Mouse (Mus musculus): ENCODE data around the gene Lca5.

The Lca5 gene

GRCm38 (mm10) chr9:83395456-83395855 lies 45.5 kb downstream of the Lca5 start:
- in situ Hi-C loops (cut with MboI; ENCODE audit: unreplicated experiment in 2 of 2): loop anchor here in 1 of 2 experiments (25.0 kb wide), 1 partner anchor 1533 kb away; the partner anchor contains the start of gene Mei4

GRCm38 (mm10) chr9:83391996-83392395 lies 48.9 kb downstream of the Lca5 start:
- in situ Hi-C loops (cut with MboI; ENCODE audit: unreplicated experiment in 2 of 2): loop anchor here in 1 of 2 experiments (5.0 to 25.0 kb wide), 2 partner anchors 45 to 1530 kb away; partner anchors contain the start of gene Mei4

- in situ Hi-C loops (cut with MboI; ENCODE audit: unreplicated experiment in 2 of 2): loop anchor here (5.0 to 25.0 kb wide), 4 partner anchors 183 to 1527 kb away; partner anchors contain the start of gene Mei4 (in 2 of the 2)
Measured at GRCm38 (mm10) chr9:83389570-83389969, 51.4 kb downstream of the Lca5 start.

GRCm38 (mm10) chr9:83386264-83386855 lies 54.6 kb downstream of the Lca5 start:
- in situ Hi-C loops (cut with MboI; ENCODE audit: unreplicated experiment in 2 of 2): loop anchor here (5.0 to 25.0 kb wide), 4 partner anchors 186 to 1524 kb away; partner anchors contain the start of gene Mei4 (in 2 of the 2)

DNA sequence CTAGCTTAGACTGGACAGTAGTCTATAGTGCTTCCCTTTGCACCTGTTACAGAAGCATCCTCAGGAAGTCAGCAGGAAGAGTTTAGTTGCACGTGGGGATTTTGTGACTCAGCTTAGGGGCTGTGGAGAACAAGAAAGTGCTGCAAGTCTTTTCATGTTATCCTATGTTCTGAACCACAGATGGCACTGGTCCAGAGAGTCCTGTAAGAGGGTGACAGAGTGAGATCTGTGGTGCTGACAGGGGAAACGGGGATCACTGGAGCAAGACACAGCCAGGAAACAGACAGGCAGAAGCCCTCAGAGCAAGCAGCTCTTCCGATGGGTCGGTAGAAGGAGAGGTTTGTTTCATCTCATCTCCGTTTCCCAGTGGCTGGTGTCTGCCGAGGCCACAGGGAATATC lies 55.6 kb downstream of the Lca5 start:
- in situ Hi-C loops (cut with MboI; ENCODE audit: unreplicated experiment in 2 of 2): loop anchor here (5.0 to 25.0 kb wide), 4 partner anchors 187 to 1523 kb away; partner anchors contain the start of gene Mei4 (in 2 of the 2)

GRCm38 (mm10) chr9:83383235-83383634 lies 57.7 kb downstream of the Lca5 start:
- in situ Hi-C loops (cut with MboI; ENCODE audit: unreplicated experiment in 2 of 2): loop anchor here (5.0 to 25.0 kb wide), 7 partner anchors 192 to 1521 kb away; partner anchors contain the start of gene Mei4 (in 2 of the 2)

- in situ Hi-C loops (cut with MboI; ENCODE audit: unreplicated experiment in 2 of 2): loop anchor here (5.0 to 25.0 kb wide), 7 partner anchors 192 to 1520 kb away; partner anchors contain the start of gene Mei4 (in 2 of the 2)
Measured at GRCm38 (mm10) chr9:83382775-83383174, 58.2 kb downstream of the Lca5 start.

DNA sequence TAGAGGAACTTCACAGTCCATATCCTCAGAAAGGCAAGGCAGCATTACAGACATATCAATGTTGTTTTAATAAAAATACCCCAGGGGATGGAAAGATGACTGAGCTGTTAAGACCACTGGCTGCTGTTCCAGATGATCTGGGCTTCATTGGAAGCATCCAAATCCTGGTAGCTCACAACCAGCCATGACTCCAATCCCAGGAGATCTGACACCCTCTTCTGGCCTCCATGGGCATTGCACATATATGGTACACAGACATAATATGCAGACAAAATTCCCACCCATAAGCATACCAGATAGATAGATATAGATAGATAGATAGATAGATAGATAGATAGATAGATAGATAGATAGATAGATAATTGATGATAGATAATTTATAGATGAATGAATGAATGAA lies 59.6 kb downstream of the Lca5 start:
- in situ Hi-C loops (cut with MboI; ENCODE audit: unreplicated experiment in 2 of 2): loop anchor here (5.0 to 25.0 kb wide), 7 partner anchors 193 to 1519 kb away; partner anchors contain the start of gene Mei4 (in 2 of the 2)

DNA sequence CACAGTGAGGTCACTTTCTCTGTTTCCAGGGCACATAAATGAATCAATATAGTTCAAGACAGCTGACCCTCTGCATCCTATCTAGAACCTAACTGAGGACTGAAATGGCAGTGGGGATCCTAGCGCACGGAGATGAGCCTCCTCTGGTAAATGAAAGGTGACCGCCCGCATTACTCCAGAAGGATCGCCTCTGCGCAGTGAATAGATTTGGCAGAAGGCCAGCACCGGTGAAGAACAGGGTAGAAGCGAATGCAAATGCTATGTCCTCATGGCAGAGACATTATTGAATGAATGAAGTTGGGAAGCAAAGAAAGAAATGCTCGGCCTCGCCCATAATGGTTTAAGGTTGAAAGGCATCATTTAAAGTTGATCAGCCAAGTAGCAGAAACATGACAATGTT lies 61.3 kb downstream of the Lca5 start:
- in situ Hi-C loops (cut with MboI; ENCODE audit: unreplicated experiment in 2 of 2): loop anchor here (5.0 to 25.0 kb wide), 10 partner anchors 195 to 1517 kb away; partner anchors contain the start of gene Mei4 (in 2 of the 2)

DNA sequence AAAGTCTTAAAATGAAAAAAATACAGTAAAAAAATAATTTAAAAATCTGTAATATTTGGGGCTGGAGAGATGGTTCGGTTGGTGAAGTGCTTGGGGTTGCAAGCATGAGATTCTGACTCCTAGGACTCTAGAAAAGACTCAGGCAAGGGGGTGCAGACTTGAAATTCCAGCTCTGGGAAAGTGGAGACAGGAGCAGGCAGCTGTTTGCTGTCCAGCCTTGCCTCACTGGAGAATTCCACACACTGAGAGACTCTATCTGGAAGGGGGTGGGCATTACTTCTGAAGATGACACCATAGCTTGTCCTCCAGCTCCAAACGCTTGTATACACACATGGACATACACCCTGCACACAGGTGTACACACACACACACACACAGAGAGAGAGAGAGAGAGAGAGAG lies 63.8 kb downstream of the Lca5 start:
- in situ Hi-C loops (cut with MboI; ENCODE audit: unreplicated experiment in 2 of 2): loop anchor here (5.0 to 25.0 kb wide), 5 partner anchors 230 to 1515 kb away; partner anchors contain the start of gene Mei4 (in 1 of the 2)

GRCm38 (mm10) chr9:83375522-83376176 lies 65.3 kb downstream of the Lca5 start:
- in situ Hi-C loops (cut with MboI; ENCODE audit: unreplicated experiment in 2 of 2): loop anchor here (5.0 to 25.0 kb wide), 5 partner anchors 232 to 1513 kb away; partner anchors contain the start of gene Mei4 (in 1 of the 2)

DNA sequence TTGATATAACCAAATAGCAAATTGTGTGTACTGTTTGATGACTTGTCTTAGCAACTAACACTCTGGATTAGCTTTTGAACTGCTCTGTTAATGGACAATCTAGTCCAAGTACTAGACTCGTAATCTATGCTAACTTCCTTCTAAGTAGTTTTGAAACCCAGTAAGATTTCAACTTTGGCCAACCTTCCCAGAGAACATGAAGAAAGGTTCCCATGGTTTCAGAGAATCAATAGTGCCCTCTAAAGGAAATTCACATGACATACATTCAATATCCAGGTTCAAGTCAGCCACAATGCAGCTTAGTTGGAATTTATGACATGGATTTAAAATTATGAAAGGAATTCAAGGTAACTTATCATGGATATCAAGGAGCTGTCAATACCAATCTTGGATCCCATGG lies 70.0 kb downstream of the Lca5 start:
- in situ Hi-C loops (cut with MboI; ENCODE audit: unreplicated experiment in 2 of 2): loop anchor here (5.0 to 25.0 kb wide), 8 partner anchors 259 to 1134 kb away; no protein-coding TSS in a partner anchor

- in situ Hi-C loops (cut with MboI; ENCODE audit: unreplicated experiment in 2 of 2): loop anchor here (5.0 to 25.0 kb wide), 6 partner anchors 93 to 1131 kb away; no protein-coding TSS in a partner anchor
Measured at GRCm38 (mm10) chr9:83368234-83368633, 72.7 kb downstream of the Lca5 start.

GRCm38 (mm10) chr9:83355802-83356201 lies 85.1 kb downstream of the Lca5 start:
- in situ Hi-C loops (cut with MboI; ENCODE audit: unreplicated experiment in 2 of 2): loop anchor here (10.0 to 25.0 kb wide), 4 partner anchors 244 to 1119 kb away; no protein-coding TSS in a partner anchor

DNA sequence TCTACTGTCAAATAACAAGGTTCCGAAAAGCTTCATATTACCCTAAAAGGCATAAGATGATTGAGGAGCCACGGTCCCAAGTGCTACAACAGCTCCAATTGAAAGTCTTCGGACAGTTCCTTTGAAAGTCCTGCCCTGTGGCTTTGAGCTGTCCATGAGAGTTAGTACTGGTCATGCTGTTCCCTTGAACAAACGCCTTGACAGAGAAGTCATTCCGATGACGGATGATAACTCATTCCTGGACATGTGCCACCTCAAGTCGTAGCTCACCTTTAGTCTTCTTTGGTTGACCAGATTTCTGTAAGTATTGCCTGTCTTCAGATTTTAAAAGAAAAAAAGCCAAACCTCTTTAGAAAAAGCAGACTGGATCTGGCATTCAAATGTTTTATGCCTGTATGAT lies 87.6 kb downstream of the Lca5 start:
- in situ Hi-C loops (cut with MboI; ENCODE audit: unreplicated experiment in 2 of 2): loop anchor here (10.0 to 25.0 kb wide), 4 partner anchors 241 to 1116 kb away; no protein-coding TSS in a partner anchor

DNA sequence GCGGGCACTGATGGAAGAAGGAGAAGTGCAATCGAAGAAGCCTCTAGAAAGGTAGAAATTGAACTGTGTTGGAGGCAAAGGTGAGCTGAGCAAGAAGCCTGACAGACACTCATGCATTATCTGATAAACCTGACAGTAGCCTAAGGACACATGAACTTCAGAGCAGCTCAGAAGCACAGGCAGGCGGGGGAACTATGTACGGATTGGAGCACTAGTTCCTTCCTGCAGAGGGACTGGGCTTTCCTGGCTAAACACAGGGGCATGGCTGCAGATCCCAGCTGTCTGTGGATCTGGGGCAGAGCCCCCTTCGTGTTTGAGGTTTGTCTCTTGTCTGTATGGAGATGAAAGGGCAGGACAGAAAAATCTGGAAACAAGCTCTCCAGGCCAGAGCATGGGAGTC lies 89.8 kb downstream of the Lca5 start:
- in situ Hi-C loops (cut with MboI; ENCODE audit: unreplicated experiment in 2 of 2): loop anchor here (10.0 to 25.0 kb wide), 4 partner anchors 239 to 1114 kb away; no protein-coding TSS in a partner anchor

- in situ Hi-C loops (cut with MboI; ENCODE audit: unreplicated experiment in 2 of 2): loop anchor here (10.0 to 25.0 kb wide), 4 partner anchors 238 to 1113 kb away; no protein-coding TSS in a partner anchor
Measured at GRCm38 (mm10) chr9:83350613-83351012, 90.3 kb downstream of the Lca5 start.

- in situ Hi-C loops (cut with MboI; ENCODE audit: unreplicated experiment in 2 of 2): loop anchor here (10.0 to 25.0 kb wide), 4 partner anchors 238 to 1113 kb away; no protein-coding TSS in a partner anchor
Measured at GRCm38 (mm10) chr9:83349905-83350304, 91.0 kb downstream of the Lca5 start.

DNA sequence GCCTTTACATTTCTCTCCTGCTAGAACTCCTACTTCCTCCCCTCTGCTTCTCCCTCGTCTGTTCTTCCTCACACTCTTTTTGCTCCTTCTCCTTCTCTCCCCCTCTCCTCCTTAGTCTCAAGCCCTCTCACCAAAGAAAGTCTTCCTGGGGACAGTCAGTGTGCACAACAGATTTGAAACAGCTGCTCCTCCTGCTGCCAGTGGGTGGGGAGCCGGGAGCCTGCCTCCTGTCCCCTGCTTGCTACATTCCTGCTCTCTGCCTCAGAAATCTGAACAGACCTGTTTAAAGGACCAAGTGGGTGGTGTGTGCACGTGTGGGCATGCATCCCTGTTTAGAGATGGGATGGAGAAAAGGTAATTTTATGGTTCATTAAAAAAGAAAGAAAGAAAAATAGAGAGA lies 91.4 kb downstream of the Lca5 start:
- in situ Hi-C loops (cut with MboI; ENCODE audit: unreplicated experiment in 2 of 2): no loop called here

DNA sequence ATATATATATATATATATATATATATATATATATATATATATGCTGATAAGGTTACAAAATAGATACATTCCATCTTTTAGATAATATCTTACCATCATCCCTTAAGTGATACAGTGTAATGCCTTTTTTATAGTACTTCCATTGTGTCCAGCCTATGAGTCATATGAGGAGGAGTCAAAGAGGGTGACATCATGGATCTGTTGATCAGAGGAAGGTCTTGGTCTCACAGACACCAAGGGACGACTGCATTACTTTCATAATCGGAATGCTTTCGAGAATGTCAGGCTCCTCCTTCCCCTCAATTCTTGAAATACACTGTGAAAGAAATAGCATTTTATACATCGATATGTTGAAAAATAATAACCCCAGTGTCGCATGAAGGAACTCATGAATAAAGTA lies 93.4 kb downstream of the Lca5 start:
- in situ Hi-C loops (cut with MboI; ENCODE audit: unreplicated experiment in 2 of 2): no loop called here

Measured in v-Abl transformed pro-B cells (cell line).